Mouse (Mus musculus) brain, embryonic 14.5 days (tissue): ENCODE measurements around the gene Mefv. TPM values are rescaled to one million over a fixed set of nuclear protein-coding genes. Genes with fewer than 3 reads are reported as not detected.

Source experiments
- DNase-seq: peaks from one replicate; pipeline ENCODE4 v3.0.0-alpha.2; 2011; ENCODE audit warnings: low read depth
- CTCF ChIP-seq: fragments of 200-500 bp; IDR thresholded peaks from 2 replicates; pipeline ENCODE4 v1.5.1; 2012; ENCODE audit warnings: inconsistent platforms, mild to moderate bottlenecking, moderate library complexity, borderline replicate concordance; ENCODE audit not compliant: insufficient read depth, insufficient read length; ENCODE audit errors: extremely low read depth
- POLR2A ChIP-seq: fragments of 200-500 bp; IDR thresholded peaks from 2 replicates; pipeline ENCODE4 v1.6.1; 2012; ENCODE audit warnings: mild to moderate bottlenecking, inconsistent platforms, borderline replicate concordance; ENCODE audit not compliant: poor library complexity, insufficient read depth, insufficient read length, severe bottlenecking; ENCODE audit errors: extremely low read depth
- polyA plus RNA-seq: library from polyadenylated mRNA; depleted of rRNA; stranded (reverse); fragments of >200 nt; gene quantifications from 2 replicates; pipeline ENCODE4 v1.2.3, GENCODE M21; 2012; rRNA removed

The Mefv gene
- polyA plus RNA-seq = 0.03 TPM in 2 replicates

- TF ChIP-seq POLR2A (no peak), CTCF (no peak)
- DNase-seq = no peak
These were observed at the start of gene Mefv for GRCm38 (mm10) chr16:3717980-3718379. TSS of gene Mefv (minus strand) at chr16:3718097.

DNA sequence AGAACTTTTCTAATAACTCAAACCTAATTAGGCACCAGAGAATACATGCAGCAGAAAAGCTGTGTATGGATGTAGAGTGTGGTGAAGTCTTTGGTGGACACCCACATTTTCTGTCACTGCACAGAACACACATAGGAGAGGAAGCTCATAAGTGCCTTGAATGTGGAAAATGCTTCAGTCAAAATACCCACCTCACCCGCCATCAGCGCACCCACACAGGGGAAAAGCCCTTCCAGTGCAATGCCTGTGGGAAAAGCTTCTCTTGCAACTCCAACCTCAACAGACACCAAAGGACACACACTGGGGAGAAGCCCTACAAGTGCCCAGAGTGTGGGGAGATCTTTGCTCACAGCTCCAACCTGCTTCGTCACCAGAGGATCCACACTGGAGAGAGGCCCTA is 31.1 kb upstream of the Mefv start:
- DNase-seq = no peak
- no peak for TF ChIP-seq POLR2A
- no peak for TF ChIP-seq CTCF

- DNase-seq = no peak
These were observed 27.8 kb upstream of the Mefv start for GRCm38 (mm10) chr16:3745656-3746055.

DNA sequence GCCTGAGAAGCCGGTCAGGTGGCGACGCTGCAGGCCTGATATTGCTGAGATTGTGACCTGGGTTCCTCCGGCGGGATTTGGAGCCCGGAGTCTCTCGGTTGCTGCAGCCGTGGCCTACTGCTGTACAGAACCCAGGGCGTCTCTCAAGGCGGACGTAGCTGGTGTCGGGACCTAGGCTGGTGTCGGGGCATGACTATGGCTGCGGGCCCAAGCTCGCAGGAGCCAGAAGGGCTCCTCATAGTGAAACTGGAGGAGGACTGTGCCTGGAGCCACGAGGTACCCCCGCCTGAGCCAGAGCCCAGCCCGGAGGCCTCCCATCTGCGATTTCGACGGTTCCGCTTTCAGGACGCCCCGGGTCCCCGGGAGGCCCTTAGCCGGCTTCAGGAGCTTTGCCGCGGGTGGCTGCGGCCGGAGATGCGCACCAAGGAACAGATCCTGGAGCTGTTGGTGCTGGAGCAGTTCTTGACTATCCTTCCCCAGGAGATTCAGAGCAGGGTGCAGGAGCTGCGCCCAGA is 26.3 kb upstream of the Mefv start:
- TF ChIP-seq POLR2A = no peak
- TF ChIP-seq CTCF = no peak
- no peak for DNase-seq

More at GRCm38 (mm10) chr16:3745656-3746055, 27.8 kb upstream of the Mefv start:
- no peak for TF ChIP-seq CTCF
- no peak for TF ChIP-seq POLR2A

DNA sequence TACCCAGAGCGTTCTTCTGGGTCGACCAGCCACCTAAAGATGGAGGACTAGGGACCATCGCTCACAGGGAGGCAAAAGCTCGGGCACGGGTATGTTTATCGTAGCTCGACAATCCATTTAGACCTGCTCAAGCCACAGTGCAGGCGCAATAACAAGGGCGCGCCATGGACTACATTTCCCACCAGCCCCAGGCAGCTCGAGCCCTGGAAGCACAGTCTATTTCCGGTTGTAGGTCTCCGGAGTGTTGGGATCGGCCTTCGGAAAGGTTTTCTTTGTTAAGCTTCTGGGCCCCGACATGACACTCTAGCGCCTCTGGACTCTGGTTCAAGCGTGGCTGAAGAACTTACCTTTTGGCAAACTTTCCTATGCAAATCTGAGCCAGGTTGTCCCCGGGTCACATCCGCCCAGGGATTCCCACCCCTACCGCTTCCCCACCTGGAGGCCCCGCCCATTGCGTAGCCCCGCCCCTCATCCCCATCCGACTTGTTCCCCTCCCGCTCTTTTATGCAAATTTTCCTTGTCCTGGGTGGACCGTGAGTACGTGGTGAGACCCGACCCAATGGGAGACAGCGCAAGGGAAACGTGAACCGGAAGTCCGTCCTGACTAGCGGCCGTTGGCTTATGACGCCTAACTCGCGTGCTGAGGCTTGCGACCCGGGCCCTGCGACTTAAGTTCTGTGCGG is 25.7 kb upstream of the Mefv start, which contains the start of gene Zfp263:
Gene Zfp263 (plus strand): TSS at position 591 of the 683 bp plus-strand sequence.
- TF ChIP-seq CTCF (no peak), POLR2A (peak; percentile 33; the same call in 1 of the 2 replicates)

DNA sequence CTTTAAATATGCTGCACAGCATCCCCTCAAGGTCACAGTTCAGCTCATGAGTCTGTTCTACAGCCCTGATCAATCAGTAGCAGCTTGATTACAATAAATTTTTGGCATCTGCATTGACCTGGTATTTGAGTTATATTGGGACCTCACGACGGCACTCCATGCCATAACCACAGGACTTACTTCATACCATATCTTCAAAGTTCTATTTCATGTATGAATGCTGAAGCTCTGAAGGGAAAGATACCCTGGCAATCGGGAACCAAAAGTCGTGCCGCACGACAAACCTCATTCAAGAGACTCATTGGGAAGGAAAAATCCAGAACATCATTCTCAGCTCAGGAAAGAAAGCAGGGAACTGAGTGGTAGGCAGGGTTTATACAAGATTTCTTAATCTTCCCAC is 24.6 kb upstream of the Mefv start:
- TF ChIP-seq CTCF = no peak
- no peak for TF ChIP-seq POLR2A
- no peak for DNase-seq

More for the DNA sequence above, 25.7 kb upstream of the Mefv start, which contains the start of gene Zfp263:
- peak; percentile 100 for DNase-seq

GRCm38 (mm10) chr16:3733198-3733732 is 15.4 kb upstream of the Mefv start:
- no peak for TF ChIP-seq CTCF
- no peak for TF ChIP-seq POLR2A
- DNase-seq = no peak

- TF ChIP-seq CTCF = no peak
- no peak for TF ChIP-seq POLR2A
- DNase-seq = no peak
These were observed 14.7 kb upstream of the Mefv start for GRCm38 (mm10) chr16:3732612-3733011.

DNA sequence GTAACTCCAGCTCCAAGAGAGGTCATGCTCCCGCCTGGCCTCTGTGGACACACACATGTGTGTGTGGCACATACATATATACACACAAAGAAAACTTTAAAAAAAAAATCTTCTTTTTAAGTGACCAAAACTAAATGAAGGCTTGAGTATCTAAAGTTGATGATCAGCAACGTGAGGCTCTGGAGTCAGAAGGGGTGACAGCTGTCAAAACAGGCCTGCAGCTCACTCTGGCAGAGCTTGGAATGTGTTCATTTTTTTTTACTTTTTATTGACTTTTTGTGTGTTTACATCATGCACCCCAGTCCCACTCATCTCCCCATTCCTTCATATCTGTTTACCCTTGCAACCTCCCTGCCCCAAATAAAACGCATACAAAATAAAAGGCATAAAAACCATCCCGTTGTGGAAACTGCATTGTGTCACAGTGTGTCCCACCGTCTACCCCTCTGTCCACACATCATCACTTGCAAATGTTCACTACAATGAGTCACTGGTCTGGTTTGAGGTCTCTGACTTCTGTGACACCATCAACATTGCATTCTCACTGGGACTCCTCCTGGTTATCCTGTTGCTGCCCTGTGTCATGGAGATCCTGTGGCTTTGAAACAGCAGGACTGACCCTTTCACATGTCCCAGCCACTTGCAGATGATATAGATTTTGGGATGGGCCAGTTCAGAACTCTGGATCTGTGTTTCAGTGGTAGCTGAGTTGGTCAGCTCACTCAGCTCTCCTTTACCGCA is 10.3 kb upstream of the Mefv start:
- DNase-seq = no peak
- TF ChIP-seq POLR2A = no peak
- TF ChIP-seq CTCF = no peak

DNA sequence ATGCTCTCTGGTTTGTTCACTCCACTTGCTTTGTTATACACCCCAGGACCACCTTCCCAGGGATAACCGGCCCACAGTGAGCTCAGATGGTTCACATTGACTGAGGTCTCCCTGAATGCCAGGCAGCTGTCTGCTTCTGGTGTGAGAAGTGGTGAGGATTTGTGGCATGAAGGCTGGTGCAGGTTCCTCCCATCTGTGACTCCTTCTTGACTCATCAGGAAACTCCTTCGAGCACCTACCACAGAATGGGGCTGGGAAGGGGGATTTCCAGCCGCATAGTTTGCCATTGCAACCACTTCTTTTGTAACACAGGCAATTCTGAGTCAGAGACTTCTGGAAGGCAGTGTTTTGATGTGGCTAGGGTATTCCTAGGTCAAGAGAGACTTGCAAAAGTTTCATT is 5.3 kb upstream of the Mefv start:
- TF ChIP-seq CTCF (no peak), POLR2A (no peak)
- no peak for DNase-seq

- TF ChIP-seq POLR2A (no peak), CTCF (no peak)
These were observed 3.2 kb downstream of the Mefv start for GRCm38 (mm10) chr16:3714731-3715130.

DNA sequence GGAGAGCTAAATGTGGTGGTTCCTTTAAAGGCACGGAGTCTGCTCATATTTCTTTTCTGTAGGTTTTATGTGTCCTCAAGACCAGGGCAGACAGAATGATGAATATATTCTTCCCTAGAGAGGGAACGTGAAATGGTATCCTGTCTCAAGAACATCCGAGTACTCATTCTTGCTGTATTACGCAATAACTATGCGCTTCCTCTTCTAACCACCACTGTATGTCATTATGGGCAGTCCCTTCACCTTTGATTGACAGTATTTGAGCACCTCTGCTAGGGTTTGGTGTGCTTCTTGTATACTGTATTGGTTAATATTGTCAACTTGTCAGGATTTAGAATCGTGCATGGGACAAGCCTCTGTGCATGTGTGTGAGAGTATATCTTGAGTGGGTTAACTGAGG is 11.2 kb downstream of the Mefv start:
- no peak for DNase-seq
- no peak for TF ChIP-seq CTCF
- TF ChIP-seq POLR2A = no peak

More at GRCm38 (mm10) chr16:3714731-3715130, 3.2 kb downstream of the Mefv start:
- no peak for DNase-seq
